Mouse (Mus musculus): Measurements from ENCODE around the gene Rfxap.

GRCm38 (mm10) chr3:54755145-54756041 is 52.2 kb downstream of the Rfxap start, which contains the start of gene Smad9:
- no peak for TF ChIP-seq CTCF (IDR thresholded peaks at IDR 0.05; ENCODE audit: low read depth, low read length)
- no peak for TF ChIP-seq TAL1 (conservative IDR thresholded peaks at IDR 0.05; ENCODE audit: low read depth, low read length)
- no peak for TF ChIP-seq GATA1 (IDR thresholded peaks at IDR 0.05; ENCODE audit: borderline replicate concordance, low read length)
- TF ChIP-seq POLR2AphosphoS5 (IDR thresholded peaks at IDR 0.05; ENCODE audit: insufficient replicate concordance, low read depth, low read length): no peak
